9 mouse cellular contexts compared by ENCODE assay signal in genomic region chr17:29018292-29018984, GRCm38 (mm10). TPM values are rescaled to one million over a fixed set of nuclear protein-coding genes. Genes with fewer than 3 reads are reported as not detected.
DNase-seq lines count a peak whose midpoint lies in the region; ATAC-seq lines count a peak whose summit lies in the region.
"Had no signal": no experiment of that assay in that cellular context is flagged by ENCODE, and none has a peak within 500 bp of the region (broad histone marks: within the 10 kb centered on the region; RNA-seq: fewer than 3 reads in every experiment).

No protein-coding gene starts in this region.

- H3K9ac ChIP-seq in limb, embryonic 11.5 days (ENCODE audit: low read length) = no peak overlapping the region
- H3K9ac ChIP-seq: heart, embryonic 13.5 days had no signal

- ATAC-seq in limb, embryonic 11.5 days (ENCODE audit: insufficient number of reproducible peaks, low FRiP score, low TSS enrichment, low read depth) = no peak

- no peaks in the 10 kb centered on the region for H3K4me1 ChIP-seq in limb, embryonic 11.5 days (ENCODE audit: control insufficient read depth, insufficient read depth, low read length)

- H3K4me2 ChIP-seq in limb, embryonic 11.5 days (ENCODE audit: low read depth, severe bottlenecking) = no peak overlapping the region
- H3K4me2 ChIP-seq: heart, embryonic 13.5 days had no signal

- H3K9me3 ChIP-seq in limb, embryonic 11.5 days (ENCODE audit: control insufficient read depth, low read length) = no peaks in the 10 kb centered on the region
- H3K9me3 ChIP-seq: heart, embryonic 13.5 days had no signal

- no peaks in the 10 kb centered on the region for H3K36me3 ChIP-seq in limb, embryonic 11.5 days (ENCODE audit: control insufficient read depth, insufficient read depth, low read length)
- H3K36me3 ChIP-seq: heart, embryonic 13.5 days had no signal

- DNase-seq in cerebellum, postnatal 10 days = peak; percentile 20 to 27
- DNase-seq in cerebellum, adult 8-10 months = no peak
- DNase-seq in 3134 (ENCODE audit: extremely low read depth, insufficient read length, low spot score) = peak; percentile 53
- peak; percentile 63 for DNase-seq in embryo, embryonic 10.5 days (ENCODE audit: low spot score)
- peak; percentile 71 for DNase-seq in limb, embryonic 11.5 days (ENCODE audit: low spot score)
- no peak for DNase-seq in left cerebral cortex, adult 18-20 months (ENCODE audit: low spot score in 2 of 2)
- DNase-seq in urinary bladder, postnatal 25 days (ENCODE audit: low spot score) = no peak
- no peak for DNase-seq in cerebellum, adult 11-12 months

- whole genome bisulfite sequencing in limb, embryonic 11.5 days = 45% methylated on average over 11 of the region's 11 CpGs

- H3K4me3 ChIP-seq in limb, embryonic 11.5 days (ENCODE audit: low read depth, low read length) = no peak overlapping the region
- H3K4me3 ChIP-seq: heart, embryonic 13.5 days had no signal

- no peak overlapping the region for H3K27ac ChIP-seq in limb, embryonic 11.5 days (replicated peaks; ENCODE audit: low read depth, low read length)
- H3K27ac ChIP-seq: heart, embryonic 13.5 days had no signal

- H3K27me3 ChIP-seq in limb, embryonic 11.5 days (ENCODE audit: control insufficient read depth, insufficient read depth, low read length) = no peaks in the 10 kb centered on the region
- H3K27me3 ChIP-seq: heart, embryonic 13.5 days had no signal

RNA-seq across cellular contexts. Expression of gene Stk38, which starts 10.6 kb away (rescaled TPM):
- 125 and 127 TPM in 2 replicates for polyA plus RNA-seq in limb, embryonic 11.5 days (2014; fragmentation: Nextera tagmentation; extraction: Ambion mirVana)
- total RNA-seq in left cerebral cortex, adult 18-20 months (2021) = 10 to 100 TPM; 43.2 to 45.8 TPM

RNA-seq across cellular contexts. Expression of gene Srsf3, which starts 14.0 kb away (rescaled TPM):
- 872 and 879 TPM in 2 replicates for polyA plus RNA-seq in limb, embryonic 11.5 days (2014; fragmentation: Nextera tagmentation; extraction: Ambion mirVana)
- total RNA-seq in left cerebral cortex, adult 18-20 months (2021) = 100 to 1,000 TPM; 124 to 130 TPM

Comparison
In these comparisons a context has a peak if more than half of its experiments do, and no peak if none do; other contexts are left out.
1. DNase-seq: peak in cerebellum, postnatal 10 days (2 of 2), 3134 (single experiment), embryo, embryonic 10.5 days (single experiment) and limb, embryonic 11.5 days (single experiment); none in cerebellum, adult 8-10 months (single experiment), left cerebral cortex, adult 18-20 months (0 of 2), urinary bladder, postnatal 25 days (single experiment) and cerebellum, adult 11-12 months (single experiment).